Mouse (Mus musculus): ENCODE data around the gene Foxo1. TPM values are rescaled to one million over a fixed set of nuclear protein-coding genes. Genes with fewer than 3 reads are reported as not detected.

The Foxo1 gene
- total and polyA plus RNA-seq, 3 experiments: 0.31 to 2.5 TPM; not detected in 1

GRCm38 (mm10) chr3:52296224-52296760 lies 28.2 kb downstream of the Foxo1 start:
- TF ChIP-seq MAFK (IDR thresholded peaks at IDR 0.05; ENCODE audit: borderline replicate concordance, low read depth, low read length) (no peak), MYB (IDR thresholded peaks at IDR 0.05; ENCODE audit: low read depth, low read length) (no peak), KAT2A (conservative IDR thresholded peaks at IDR 0.05; ENCODE audit: low read depth, low read length) (no peak), SMC3 (IDR thresholded peaks at IDR 0.05; ENCODE audit: low read depth, low read length) (no peak), GATA1 (IDR thresholded peaks at IDR 0.05; ENCODE audit: low read depth, low read length) (no peak), TAL1 (IDR thresholded peaks at IDR 0.05; ENCODE audit: low read length) (no peak), MAZ (IDR thresholded peaks at IDR 0.05; ENCODE audit: low read depth, low read length) (no peak), RCOR1 (IDR thresholded peaks at IDR 0.05; ENCODE audit: low read depth, low read length) (no peak), TBP (IDR thresholded peaks at IDR 0.05; ENCODE audit: low read depth, low read length) (no peak), BHLHE40 (IDR thresholded peaks at IDR 0.05; ENCODE audit: borderline replicate concordance, low read depth, low read length) (no peak), UBTF (IDR thresholded peaks at IDR 0.05; ENCODE audit: borderline replicate concordance, insufficient read depth, low read depth, low read length) (no peak), CHD2 (IDR thresholded peaks at IDR 0.05; ENCODE audit: low read length) (no peak), POLR2AphosphoS5 (IDR thresholded peaks at IDR 0.05; ENCODE audit: borderline replicate concordance, low read depth, low read length) (no peak), JUND (IDR thresholded peaks at IDR 0.05; ENCODE audit: low read depth, low read length) (no peak), RAD21 (IDR thresholded peaks at IDR 0.05; ENCODE audit: low read depth, low read length) (no peak)
- peaks cover 15 to 21% of the 10 kb centered on the region in 2 experiments for H3K4me1 ChIP-seq (ENCODE audit: control insufficient read depth in 1 of 2, insufficient read depth in 2 of 2, low read length in 2 of 2)
- no peaks in the 10 kb centered on the region for H3K9me3 ChIP-seq (replicated peaks; ENCODE audit: insufficient read depth, low read length)
- no peak overlapping the region for H3K4me3 ChIP-seq (ENCODE audit: control insufficient read depth in 1 of 2, insufficient read depth in 1 of 2, low read depth in 2 of 2, low read length in 2 of 2)
- peaks cover 0 to 23% of the 10 kb centered on the region in 2 experiments; a peak in 2 of 4 replicates for H3K36me3 ChIP-seq (ENCODE audit: control insufficient read depth in 1 of 2, insufficient read depth in 2 of 2, low read length in 2 of 2)
- DNase-seq (ENCODE audit: low read depth, low spot score): no peak
- H3K27me3 ChIP-seq (ENCODE audit: control insufficient read depth in 1 of 2, insufficient read depth in 2 of 2, low read length in 2 of 2): no peaks in the 10 kb centered on the region
- H3K27ac ChIP-seq (ENCODE audit: control insufficient read depth, low read depth, low read length): no peak overlapping the region
- H3K79me2 ChIP-seq (ENCODE audit: control insufficient read depth, insufficient read depth, low read length, poor library complexity): no peaks in the 10 kb centered on the region
- H3K9ac ChIP-seq (ENCODE audit: control insufficient read depth, low read depth, low read length, poor library complexity, severe bottlenecking): no peak overlapping the region

DNA sequence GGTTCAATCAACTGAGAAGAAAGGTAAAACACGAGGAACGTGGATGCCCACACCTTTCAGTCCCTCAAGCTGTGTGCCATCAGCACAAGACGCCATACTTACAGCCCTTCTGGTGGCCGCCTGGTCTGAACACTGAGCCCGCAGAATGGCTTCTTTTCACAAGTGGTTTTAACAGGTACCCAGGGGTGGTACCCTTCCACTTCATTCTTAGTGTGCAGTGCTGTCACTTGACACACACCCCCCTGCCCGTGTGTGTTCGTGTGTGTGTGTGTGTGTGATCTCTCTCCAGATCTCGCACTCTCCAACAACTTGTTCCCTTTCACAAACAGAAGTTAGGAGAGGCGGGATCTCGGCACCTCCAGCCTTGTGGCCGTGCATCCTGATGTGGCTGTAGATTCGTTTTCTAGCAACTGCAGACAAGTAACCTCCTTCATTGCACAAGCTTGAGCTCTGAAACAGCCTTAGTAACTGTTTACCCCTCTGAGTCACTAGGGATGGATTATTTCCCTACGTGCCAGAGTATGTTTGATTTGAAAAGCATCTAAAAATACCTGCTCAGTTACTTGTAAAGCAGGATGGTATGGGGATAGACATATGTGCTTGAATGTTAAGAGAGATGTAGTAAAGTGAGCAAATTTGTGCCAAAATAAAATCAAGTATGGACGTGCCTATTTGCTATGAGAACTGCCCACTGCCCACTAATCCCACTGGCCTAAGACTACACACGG lies 29.3 kb downstream of the Foxo1 start:
- DNase-seq (ENCODE audit: low read depth, low spot score): no peak
- Histone ChIP-seq H3K79me2 (ENCODE audit: control insufficient read depth, insufficient read depth, low read length, poor library complexity) (no peaks in the 10 kb centered on the region), H3K4me1 (ENCODE audit: control insufficient read depth in 1 of 2, insufficient read depth in 2 of 2, low read length in 2 of 2) (peaks cover 15 to 21% of the 10 kb centered on the region in 2 experiments), H3K4me3 (ENCODE audit: control insufficient read depth in 1 of 2, insufficient read depth in 1 of 2, low read depth in 2 of 2, low read length in 2 of 2) (no peak overlapping the region), H3K27me3 (ENCODE audit: control insufficient read depth in 1 of 2, insufficient read depth in 2 of 2, low read length in 2 of 2) (no peaks in the 10 kb centered on the region), H3K9ac (ENCODE audit: control insufficient read depth, low read depth, low read length, poor library complexity, severe bottlenecking) (no peak overlapping the region), H3K9me3 (replicated peaks; ENCODE audit: insufficient read depth, low read length) (no peaks in the 10 kb centered on the region), H3K27ac (ENCODE audit: control insufficient read depth, low read depth, low read length) (no peak overlapping the region), H3K36me3 (ENCODE audit: control insufficient read depth in 1 of 2, insufficient read depth in 2 of 2, low read length in 2 of 2) (peaks cover 0 to 23% of the 10 kb centered on the region in 2 experiments; a peak in 2 of 4 replicates)
- TF ChIP-seq GABPA (IDR thresholded peaks at IDR 0.05; ENCODE audit: low read depth, low read length): no peak
- no peak for TF ChIP-seq RAD21 (IDR thresholded peaks at IDR 0.05; ENCODE audit: low read depth, low read length)
- TF ChIP-seq GATA1 (IDR thresholded peaks at IDR 0.05; ENCODE audit: low read depth, low read length): no peak
- TF ChIP-seq ZKSCAN1 (IDR thresholded peaks at IDR 0.05; ENCODE audit: low read depth, low read length): no peak
- no peak for TF ChIP-seq HCFC1 (IDR thresholded peaks at IDR 0.05; ENCODE audit: low read depth, low read length)
- no peak for TF ChIP-seq KAT2A (conservative IDR thresholded peaks at IDR 0.05; ENCODE audit: low read depth, low read length)
- TF ChIP-seq E2F4 (IDR thresholded peaks at IDR 0.05; ENCODE audit: borderline replicate concordance, low read depth, low read length): no peak
- TF ChIP-seq BHLHE40 (IDR thresholded peaks at IDR 0.05; ENCODE audit: borderline replicate concordance, low read depth, low read length): no peak
- no peak for TF ChIP-seq ELF1 (IDR thresholded peaks at IDR 0.05; ENCODE audit: low read depth, low read length)
- TF ChIP-seq MAX (IDR thresholded peaks at IDR 0.05; ENCODE audit: low read length): no peak
- TF ChIP-seq MAFK (IDR thresholded peaks at IDR 0.05; ENCODE audit: borderline replicate concordance, low read depth, low read length): no peak
- TF ChIP-seq TCF12 (IDR thresholded peaks at IDR 0.05; ENCODE audit: low read depth, low read length): no peak
